Mouse (Mus musculus): ENCODE measurements around the gene Ralgps1. TPM values are rescaled to one million over a fixed set of nuclear protein-coding genes. Genes with fewer than 3 reads are reported as not detected.

Ralgps1 gene
- total and polyA plus RNA-seq, 3 experiments, result 0.89 to 2.6 TPM; not detected in 1

DNA sequence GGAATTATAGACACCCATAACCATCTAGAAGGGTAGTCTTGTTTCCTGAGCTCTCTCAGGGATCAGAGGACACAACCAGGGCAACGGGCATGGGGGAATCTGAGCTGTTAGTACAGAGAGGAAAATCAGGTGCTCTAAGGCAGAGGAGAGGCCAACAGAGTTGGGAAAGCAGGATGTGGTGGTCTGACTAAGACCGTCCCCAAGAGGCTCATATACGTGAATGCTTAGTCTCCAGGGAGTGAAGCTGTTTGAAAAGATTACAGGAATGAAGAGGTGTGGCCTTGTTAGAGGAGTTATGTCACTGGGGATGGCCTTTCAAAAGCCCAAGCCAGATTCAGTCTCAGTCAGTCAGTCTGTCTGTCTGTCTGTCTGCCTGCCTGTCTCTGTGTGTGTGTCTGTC, 64.7 kb downstream of the Ralgps1 start:
- Histone ChIP-seq H3K9me3 (replicated peaks; ENCODE audit: insufficient read depth, low read length) (no peaks in the 10 kb centered on the region), H3K4me1 (ENCODE audit: control insufficient read depth in 1 of 2, insufficient read depth in 2 of 2, low read length in 2 of 2) (no peaks in the 10 kb centered on the region), H3K4me3 (ENCODE audit: control insufficient read depth in 1 of 2, insufficient read depth in 1 of 2, low read depth in 2 of 2, low read length in 2 of 2) (no peak overlapping the region), H3K9ac (ENCODE audit: control insufficient read depth, low read depth, low read length, poor library complexity, severe bottlenecking) (no peak overlapping the region), H3K79me2 (ENCODE audit: control insufficient read depth, insufficient read depth, low read length, poor library complexity) (no peaks in the 10 kb centered on the region), H3K36me3 (ENCODE audit: control insufficient read depth in 1 of 2, insufficient read depth in 2 of 2, low read length in 2 of 2) (no peaks in the 10 kb centered on the region), H3K27ac (ENCODE audit: control insufficient read depth, low read depth, low read length) (no peak overlapping the region), H3K27me3 (ENCODE audit: control insufficient read depth in 1 of 2, insufficient read depth in 2 of 2, low read length in 2 of 2) (no peaks in the 10 kb centered on the region)
- no peak for DNase-seq (ENCODE audit: low read depth, low spot score)
- TF ChIP-seq TCF12 (IDR thresholded peaks at IDR 0.05; ENCODE audit: low read depth, low read length) (no peak), MXI1 (IDR thresholded peaks at IDR 0.05; ENCODE audit: low read depth, low read length) (no peak), CTCF (IDR thresholded peaks at IDR 0.05 in 2 of 3, conservative IDR thresholded peaks at IDR 0.05 in 1 of 3; ENCODE audit: control insufficient read depth in 1 of 3, insufficient read depth in 1 of 3, low read depth in 2 of 3, low read length in 3 of 3, poor library complexity in 1 of 3, severe bottlenecking in 1 of 3) (no peak), ZKSCAN1 (IDR thresholded peaks at IDR 0.05; ENCODE audit: low read depth, low read length) (no peak), USF1 (IDR thresholded peaks at IDR 0.05; ENCODE audit: low read depth, low read length) (no peak), SIN3A (IDR thresholded peaks at IDR 0.05; ENCODE audit: low read length) (no peak), GATA1 (IDR thresholded peaks at IDR 0.05; ENCODE audit: low read depth, low read length) (no peak), MAX (IDR thresholded peaks at IDR 0.05; ENCODE audit: low read length) (no peak), POLR2AphosphoS5 (IDR thresholded peaks at IDR 0.05; ENCODE audit: borderline replicate concordance, low read depth, low read length) (no peak), SMC3 (IDR thresholded peaks at IDR 0.05; ENCODE audit: low read depth, low read length) (no peak), MAZ (IDR thresholded peaks at IDR 0.05; ENCODE audit: low read depth, low read length) (no peak), MYC (IDR thresholded peaks at IDR 0.05; ENCODE audit: low read depth, low read length) (no peak), E2F4 (IDR thresholded peaks at IDR 0.05; ENCODE audit: borderline replicate concordance, low read depth, low read length) (no peak), JUND (IDR thresholded peaks at IDR 0.05; ENCODE audit: low read depth, low read length) (no peak), KAT2A (conservative IDR thresholded peaks at IDR 0.05; ENCODE audit: low read depth, low read length) (no peak), MAFK (IDR thresholded peaks at IDR 0.05; ENCODE audit: borderline replicate concordance, low read depth, low read length) (no peak), RAD21 (IDR thresholded peaks at IDR 0.05; ENCODE audit: low read depth, low read length) (no peak), NRF1 (IDR thresholded peaks at IDR 0.05; ENCODE audit: insufficient read depth, low read depth, low read length, poor library complexity, severe bottlenecking) (no peak), MYB (IDR thresholded peaks at IDR 0.05; ENCODE audit: low read depth, low read length) (no peak)

DNA sequence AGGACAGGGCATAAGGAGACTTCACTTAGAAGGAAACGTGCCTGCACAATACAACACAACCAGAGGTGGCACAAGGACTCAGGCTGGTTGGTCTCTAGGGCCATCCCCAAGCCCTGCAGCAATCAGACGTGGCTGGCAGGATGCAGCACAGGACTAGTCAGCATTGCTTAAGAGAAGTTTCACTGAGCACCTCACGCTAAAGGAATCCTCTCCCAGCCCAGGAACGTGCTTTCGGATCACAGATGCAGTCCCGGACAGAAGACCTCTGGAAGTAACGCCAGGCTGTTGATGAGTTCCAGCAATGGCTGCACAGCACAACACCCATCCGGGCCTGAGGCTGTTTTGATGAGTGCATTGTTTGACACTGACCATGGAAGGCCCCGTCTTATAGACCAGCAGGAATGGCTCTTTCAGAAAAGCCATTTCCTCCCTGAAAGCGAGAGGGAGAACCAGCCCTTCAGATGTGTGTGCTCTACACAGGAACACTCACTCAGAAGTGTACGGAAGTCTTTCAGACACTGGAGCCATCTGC, 67.8 kb downstream of the Ralgps1 start:
- DNase-seq (ENCODE audit: low read depth, low spot score), result no peak
- TF ChIP-seq NELFE (IDR thresholded peaks at IDR 0.05; ENCODE audit: low read depth, low read length), result no peak
- TF ChIP-seq GATA1 (IDR thresholded peaks at IDR 0.05; ENCODE audit: low read depth, low read length), result no peak
- no peak for TF ChIP-seq USF2 (IDR thresholded peaks at IDR 0.05; ENCODE audit: borderline replicate concordance in 1 of 2, insufficient read depth in 1 of 2, low read depth in 1 of 2, low read length in 2 of 2)
- TF ChIP-seq E2F4 (IDR thresholded peaks at IDR 0.05; ENCODE audit: borderline replicate concordance, low read depth, low read length), result no peak
- TF ChIP-seq RCOR1 (IDR thresholded peaks at IDR 0.05; ENCODE audit: low read depth, low read length), result no peak
- no peak for TF ChIP-seq TBP (IDR thresholded peaks at IDR 0.05; ENCODE audit: low read depth, low read length)
- no peak for TF ChIP-seq GABPA (IDR thresholded peaks at IDR 0.05; ENCODE audit: low read depth, low read length)
- no peak for TF ChIP-seq TAL1 (IDR thresholded peaks at IDR 0.05; ENCODE audit: low read length)
- H3K4me3 ChIP-seq (ENCODE audit: control insufficient read depth in 1 of 2, insufficient read depth in 1 of 2, low read depth in 2 of 2, low read length in 2 of 2), result no peak overlapping the region
- H3K9ac ChIP-seq (ENCODE audit: control insufficient read depth, low read depth, low read length, poor library complexity, severe bottlenecking), result no peak overlapping the region
- H3K27me3 ChIP-seq (ENCODE audit: control insufficient read depth in 1 of 2, insufficient read depth in 2 of 2, low read length in 2 of 2), result no peaks in the 10 kb centered on the region
- H3K9me3 ChIP-seq (replicated peaks; ENCODE audit: insufficient read depth, low read length), result no peaks in the 10 kb centered on the region
- H3K36me3 ChIP-seq (ENCODE audit: control insufficient read depth in 1 of 2, insufficient read depth in 2 of 2, low read length in 2 of 2), result no peaks in the 10 kb centered on the region
- no peak overlapping the region for H3K27ac ChIP-seq (ENCODE audit: control insufficient read depth, low read depth, low read length)
- H3K79me2 ChIP-seq (ENCODE audit: control insufficient read depth, insufficient read depth, low read length, poor library complexity), result no peaks in the 10 kb centered on the region
- H3K4me1 ChIP-seq (ENCODE audit: control insufficient read depth in 1 of 2, insufficient read depth in 2 of 2, low read length in 2 of 2), result no peaks in the 10 kb centered on the region

All from MEL (cell line).